Mouse (Mus musculus) liver, embryonic 14.5 days (tissue): ENCODE measurements at regions not wholly inside any gene's neighbourhood (a gene's known extent, or its start where the extent isn't known, plus 50 kb on each side); places are given as distances from the start of the nearest gene placed in this dataset.
"Not testable (repeated sequence)": the region's sequence is repeated elsewhere in the genome, so short reads cannot be mapped to it uniquely, and the experiment has no call there.

Source experiments
- CTCF ChIP-seq: IDR thresholded peaks from 2 replicates; pipeline ENCODE4 v1.5.1; 2016; ENCODE audit warnings: antibody characterized with exemption, low read depth, control low read depth
- EP300 ChIP-seq: IDR thresholded peaks from 2 replicates; pipeline ENCODE4 v1.6.1; 2016; ENCODE audit warnings: antibody characterized with exemption, low read depth

DNA sequence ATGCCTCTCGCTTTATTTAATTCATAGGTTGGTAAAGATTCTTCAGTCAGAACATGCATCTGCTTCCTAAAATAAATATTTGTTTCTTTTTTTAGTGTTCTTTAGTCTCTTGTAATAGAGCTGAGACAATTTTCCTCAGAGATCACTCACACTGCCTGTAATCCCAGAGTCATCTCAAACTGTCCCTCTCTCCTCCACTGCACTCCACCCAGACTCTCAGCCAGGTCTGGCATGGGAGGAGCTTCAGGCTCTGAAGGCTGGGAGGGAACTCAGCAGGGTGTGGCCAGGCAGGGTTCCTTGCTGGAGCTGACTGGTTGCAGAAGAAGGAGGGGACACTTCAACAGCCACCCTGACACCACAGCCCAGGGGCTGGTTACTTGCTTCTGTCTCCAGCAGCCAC lies 524.8 kb downstream of the Dad1 start:
- not testable (repeated sequence) for TF ChIP-seq CTCF, EP300
